Mouse (Mus musculus) testis, postnatal 14 days (tissue): ENCODE results near the gene Crlf1.
A peak's percentile ranks its signal among the peaks of the same experiment; 100 is the strongest.

Source experiments
- DNase-seq: peaks from one replicate; pipeline ENCODE4 v3.0.0; 2021; ENCODE audit warnings: low spot score

The Crlf1 gene

GRCm38 (mm10) chr8:70492664-70493640 lies at the start of gene Crlf1:
Crlf1 (plus strand) TSS chr8:70493158.
- DNase-seq, result no peak

DNA sequence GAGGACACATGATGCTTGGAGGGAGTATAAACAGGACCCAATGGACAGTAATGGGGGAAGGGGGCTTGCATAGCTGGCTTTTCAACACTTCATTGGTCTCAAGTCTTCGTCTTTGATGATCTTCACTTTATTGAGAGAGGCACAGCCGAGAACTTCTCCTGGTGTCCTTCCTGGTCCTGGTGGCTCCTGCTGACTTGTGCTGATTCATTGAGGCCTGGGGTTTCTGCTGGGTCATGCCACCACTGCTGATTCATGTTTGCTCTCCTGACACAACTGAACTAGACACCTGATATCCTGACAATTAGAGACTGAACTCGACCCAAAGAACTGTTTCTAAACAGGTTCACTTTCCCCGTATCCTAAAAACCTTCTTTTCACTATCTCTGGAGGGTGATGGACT lies 49.6 kb upstream of the Crlf1 start:
- no peak for DNase-seq

DNA sequence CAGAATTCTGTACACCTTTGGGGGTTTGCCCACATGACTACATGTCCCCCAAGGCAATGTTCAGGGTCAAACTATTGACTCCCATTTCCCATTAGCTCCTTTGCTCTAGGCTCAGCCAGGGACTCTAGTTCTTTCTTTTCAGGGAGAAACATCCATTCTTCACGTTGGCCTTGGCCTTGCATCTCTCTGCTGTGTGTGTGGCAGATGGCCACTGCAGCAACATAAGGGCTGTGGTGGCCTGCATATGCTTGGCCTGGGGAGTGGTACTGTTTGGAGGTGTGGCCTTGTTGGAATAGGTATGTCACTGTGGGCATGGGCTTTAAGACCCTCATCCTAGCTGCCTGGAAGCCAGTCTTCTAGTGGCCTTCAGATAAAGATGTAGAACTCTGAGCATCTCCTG lies 47.0 kb upstream of the Crlf1 start:
- no peak for DNase-seq

GRCm38 (mm10) chr8:70447639-70448420 lies 45.1 kb upstream of the Crlf1 start:
- peak; percentile 39 for DNase-seq

- DNase-seq, result no peak
These were observed 40.6 kb upstream of the Crlf1 start for GRCm38 (mm10) chr8:70452196-70452966.

DNA sequence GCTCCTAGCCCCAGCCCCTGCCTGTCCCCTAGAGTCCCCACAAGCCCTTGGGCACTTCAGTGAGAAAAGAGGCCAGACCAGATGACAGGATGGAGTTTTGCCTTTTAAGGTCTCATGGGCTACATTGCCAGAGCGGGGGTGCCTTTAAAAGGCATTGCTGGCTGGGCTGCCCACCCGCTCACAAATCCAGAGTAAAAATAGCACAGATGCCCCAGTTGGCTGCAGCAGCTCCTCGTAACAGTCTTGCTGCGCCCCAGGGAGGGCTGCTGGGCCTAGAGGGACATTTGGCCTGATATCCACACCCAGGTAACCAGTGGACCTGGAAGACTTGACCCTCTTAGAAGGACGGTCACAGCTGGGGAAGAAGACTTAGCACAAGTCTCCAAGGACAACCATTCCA lies 39.1 kb upstream of the Crlf1 start:
- DNase-seq, result no peak

DNA sequence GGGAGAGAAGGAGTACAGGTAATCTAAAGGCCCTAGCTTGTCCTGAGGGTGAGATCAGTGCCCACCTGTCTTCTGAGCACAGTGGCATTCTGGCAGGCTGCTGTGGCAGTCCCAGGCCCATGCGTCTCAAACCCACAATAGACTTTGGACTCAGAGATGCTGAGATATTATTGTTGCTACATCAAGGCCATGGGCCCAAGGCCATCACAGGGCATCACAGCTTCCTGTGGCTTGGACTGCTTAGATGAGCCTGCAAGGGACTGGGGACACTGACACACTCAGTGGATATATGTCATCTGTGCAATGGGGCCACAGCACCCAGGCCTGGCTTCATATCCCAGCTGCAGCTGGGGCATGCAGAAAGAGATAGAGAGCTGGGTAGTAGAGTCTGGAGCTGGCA lies 36.0 kb upstream of the Crlf1 start:
- no peak for DNase-seq

DNA sequence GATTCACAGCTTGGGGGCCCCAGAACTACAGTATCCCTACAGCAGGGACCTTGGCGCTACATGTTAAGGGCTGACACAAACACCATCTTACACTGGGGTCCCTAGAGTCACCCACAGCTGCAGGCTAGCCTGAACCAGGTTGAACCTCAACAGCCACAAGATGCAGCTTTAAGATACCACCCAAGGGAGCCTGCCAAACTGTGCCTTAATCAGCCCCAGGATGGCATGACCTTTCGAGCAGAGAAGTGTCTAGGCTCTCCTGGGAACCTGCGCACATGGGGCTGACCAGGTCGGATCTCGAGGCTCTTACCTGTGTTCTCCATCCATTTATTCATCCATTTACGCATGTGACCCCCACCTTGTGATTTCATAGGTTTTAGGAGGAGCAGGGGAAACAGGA lies 35.1 kb upstream of the Crlf1 start:
- no peak for DNase-seq

DNA sequence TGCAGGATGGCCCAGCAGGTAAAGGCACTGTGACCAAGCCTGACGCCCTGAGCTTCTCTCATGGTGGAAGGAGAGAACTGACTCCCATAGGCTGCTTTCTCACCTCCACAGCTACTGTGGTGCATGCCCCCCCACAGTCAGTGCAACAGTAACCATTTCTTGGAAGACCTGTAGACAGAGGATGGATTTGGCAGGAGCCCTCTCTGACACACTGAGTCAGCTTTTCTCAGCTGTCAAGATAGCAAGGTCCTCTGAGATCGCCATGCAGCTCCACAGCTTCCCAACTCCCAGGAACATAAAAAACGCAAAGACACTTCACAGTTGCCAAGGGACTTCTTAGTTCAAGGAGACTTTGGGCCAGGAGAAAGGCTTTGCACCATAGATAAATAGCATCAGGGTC lies 34.5 kb upstream of the Crlf1 start:
- peak; percentile 58 for DNase-seq

GRCm38 (mm10) chr8:70459636-70460035 lies 33.3 kb upstream of the Crlf1 start:
- no peak for DNase-seq

DNA sequence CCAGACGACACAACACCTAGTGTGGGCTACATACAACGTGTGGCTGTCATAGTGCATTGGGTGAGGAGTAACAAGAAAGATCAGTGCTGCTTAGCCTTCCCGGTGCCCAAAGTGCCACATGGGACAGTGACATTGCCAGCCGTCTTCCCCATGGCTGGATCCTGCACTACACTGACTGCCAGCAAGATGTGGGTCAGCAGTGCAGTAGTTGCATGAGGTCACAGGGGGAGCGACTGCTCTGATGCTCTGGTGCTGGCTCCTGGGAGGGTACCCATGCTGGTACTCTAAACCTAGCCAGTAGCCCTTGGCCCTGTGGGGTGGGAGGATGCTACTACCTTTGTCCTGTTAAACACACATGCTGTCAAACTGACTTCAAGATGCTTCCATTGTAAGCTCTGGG lies 32.8 kb upstream of the Crlf1 start:
- DNase-seq, result no peak

DNA sequence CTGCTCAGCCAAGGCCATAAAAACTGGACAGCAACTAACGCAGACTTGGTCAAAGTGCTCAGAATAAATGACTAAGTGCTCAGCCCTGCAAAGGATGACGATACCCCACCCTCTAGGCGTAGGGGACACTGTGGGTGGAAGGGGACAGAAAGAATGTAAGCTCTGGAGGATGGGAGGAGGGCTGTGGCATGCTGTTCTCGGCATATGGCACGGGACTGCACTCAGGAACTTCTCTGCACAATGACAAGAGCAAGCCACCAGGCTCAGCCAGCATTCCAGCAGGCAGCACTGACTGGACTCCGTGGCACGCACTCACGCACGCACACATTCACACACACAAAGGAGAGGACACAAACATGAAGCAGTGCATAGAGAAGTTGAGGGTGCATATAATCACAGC lies 32.4 kb upstream of the Crlf1 start:
- no peak for DNase-seq

DNA sequence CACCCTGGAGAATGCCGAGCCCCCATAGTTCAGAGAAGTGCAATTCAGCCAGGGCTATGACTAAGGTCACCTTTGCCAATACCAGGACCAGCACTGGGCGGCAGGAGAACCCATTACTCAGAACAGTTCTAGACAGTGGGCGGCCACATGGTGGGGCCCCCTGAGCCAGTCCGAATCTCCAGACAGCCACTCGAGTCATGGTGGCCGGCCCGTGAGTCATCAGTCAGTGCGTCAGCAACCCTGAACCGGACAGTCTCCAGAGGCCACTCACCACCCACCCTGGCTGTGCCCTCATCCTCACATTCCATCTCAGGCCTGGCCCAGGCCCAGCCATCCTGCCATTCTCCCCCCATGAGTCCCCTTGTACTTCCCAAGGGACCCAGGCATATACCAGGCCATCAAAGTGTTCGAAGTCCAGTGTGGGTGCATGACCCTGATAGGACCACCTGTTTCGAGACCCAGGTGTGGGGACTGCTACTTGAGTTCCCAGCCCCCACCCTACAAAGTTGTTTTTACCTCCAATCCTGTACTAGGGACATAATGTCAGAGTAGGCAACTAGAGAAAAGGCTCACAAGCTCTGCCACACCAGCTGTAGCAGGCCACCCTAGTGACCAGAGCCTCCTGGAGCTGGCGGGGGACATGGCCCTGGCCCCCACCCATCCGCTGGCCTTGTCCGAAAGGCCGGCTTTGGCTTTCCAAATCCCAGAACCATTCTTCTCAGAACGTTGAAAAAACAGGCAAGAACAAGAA lies 31.0 kb upstream of the Crlf1 start:
- DNase-seq, result no peak

DNA sequence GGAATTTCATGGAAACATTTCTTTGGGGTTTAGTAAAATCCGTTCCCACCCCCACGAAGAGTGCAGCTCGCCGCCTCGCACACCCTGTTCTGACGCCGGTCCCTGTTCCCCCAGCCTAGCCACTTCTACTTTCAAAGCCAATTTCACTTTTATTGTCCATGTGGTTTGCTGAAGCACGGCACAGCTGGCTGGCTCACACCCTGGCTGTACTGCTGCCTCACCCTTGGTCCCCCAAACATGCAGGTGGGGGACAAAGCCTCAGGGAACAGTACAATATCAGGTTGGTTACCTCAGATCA lies 30.5 kb upstream of the Crlf1 start:
- no peak for DNase-seq

DNA sequence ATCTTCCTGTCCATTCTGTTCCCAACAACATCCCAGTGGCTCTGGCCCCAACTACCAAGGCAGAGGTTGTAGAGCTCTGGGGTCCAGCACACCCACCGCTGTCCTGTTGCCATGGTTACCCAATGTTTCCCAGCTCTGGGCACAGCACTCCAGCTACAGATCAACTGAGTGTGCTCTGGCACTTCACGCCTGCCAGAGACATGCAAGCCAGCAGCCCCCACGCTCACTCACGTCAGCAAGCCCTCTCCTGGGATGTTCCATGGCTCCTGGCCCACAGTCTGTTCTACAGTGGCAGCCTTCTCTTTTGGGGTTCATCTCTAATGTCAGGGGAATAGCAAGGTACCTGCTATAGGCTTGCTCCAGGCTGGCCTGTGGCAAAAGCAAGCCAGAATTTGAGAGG lies 29.7 kb upstream of the Crlf1 start:
- no peak for DNase-seq

DNA sequence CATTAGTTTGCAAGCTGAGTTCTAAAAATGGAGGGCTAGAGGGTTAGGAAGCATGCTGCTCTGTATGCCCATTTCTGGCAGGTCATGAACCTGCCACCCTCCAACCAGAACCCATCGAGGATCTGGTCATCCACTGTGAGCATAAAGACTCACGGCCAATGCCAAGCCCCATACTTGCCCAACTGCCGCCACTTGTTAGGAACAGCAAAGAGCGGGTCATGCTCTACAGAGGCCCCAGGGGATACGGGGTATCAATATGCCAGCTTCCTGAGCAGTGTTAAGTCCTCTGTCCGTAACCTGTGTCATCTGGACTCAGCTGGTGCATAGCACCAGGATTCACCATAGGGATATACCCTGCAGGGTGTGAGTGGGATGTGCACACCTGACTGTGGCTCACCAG lies 28.8 kb upstream of the Crlf1 start:
- no peak for DNase-seq

DNA sequence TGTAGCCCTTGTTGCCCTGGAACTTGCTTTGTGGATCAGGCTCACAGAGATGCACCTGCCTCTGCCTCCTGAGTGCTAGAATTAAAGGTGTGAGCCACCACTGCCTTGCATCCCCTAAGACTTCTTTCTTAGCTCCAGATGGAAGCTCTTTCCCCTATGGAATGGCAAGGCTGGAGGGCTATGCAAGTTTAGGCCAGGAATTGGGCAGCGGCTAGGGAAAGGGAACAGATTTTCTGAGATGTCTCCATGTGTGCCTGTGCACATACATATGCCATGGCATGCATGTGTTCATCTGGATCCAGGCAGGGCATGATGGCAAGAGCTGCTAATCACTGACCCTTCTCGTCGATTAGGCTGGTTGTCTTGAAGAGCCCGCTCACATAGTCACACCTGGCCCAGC lies 27.3 kb upstream of the Crlf1 start:
- no peak for DNase-seq

DNA sequence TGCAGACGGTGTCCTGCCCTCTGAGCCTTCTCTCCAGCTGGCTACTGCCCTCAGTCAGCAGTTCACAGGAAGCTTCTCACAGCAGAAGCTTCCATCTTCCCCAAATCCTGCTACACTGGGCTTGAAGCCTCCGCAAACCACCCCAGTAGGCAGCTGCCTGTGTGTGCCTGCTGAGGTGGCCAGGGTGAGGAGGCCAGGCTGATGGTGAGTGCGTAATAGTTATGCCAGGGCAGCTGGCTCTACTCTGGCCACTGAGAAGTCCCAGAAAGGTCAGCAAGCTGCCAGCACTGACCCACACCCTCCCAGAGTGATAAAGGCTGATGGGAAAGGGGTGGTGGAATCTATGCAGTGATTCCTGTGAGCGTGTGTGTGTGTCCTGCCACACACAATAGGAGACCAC lies 26.7 kb upstream of the Crlf1 start:
- no peak for DNase-seq

- DNase-seq, result no peak
These were observed 26.2 kb upstream of the Crlf1 start for GRCm38 (mm10) chr8:70466771-70467170.

DNA sequence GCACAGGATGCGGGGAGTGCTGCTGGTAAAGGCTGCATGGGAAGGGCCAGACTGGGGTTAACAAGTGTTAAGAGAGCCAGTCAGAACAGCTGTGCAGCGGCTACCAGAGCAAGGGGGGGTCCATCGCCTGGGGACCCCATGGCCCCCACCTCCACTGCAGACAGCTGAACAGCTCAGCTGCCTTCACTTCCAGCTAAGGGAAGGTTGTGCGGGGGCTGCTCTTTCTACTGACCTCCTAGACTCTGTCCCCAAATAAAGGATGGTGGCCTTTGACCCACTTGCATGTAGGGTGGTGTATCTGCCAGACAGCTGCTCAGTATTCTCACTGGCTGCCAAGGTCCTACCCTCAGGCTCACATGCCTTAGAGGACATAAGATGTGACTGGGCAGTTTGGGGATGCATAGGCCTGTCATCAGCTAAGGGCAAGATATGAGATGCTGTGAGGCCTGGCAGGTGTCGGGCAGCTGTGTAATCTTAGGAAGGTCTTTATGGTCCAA lies 25.7 kb upstream of the Crlf1 start:
- no peak for DNase-seq

DNA sequence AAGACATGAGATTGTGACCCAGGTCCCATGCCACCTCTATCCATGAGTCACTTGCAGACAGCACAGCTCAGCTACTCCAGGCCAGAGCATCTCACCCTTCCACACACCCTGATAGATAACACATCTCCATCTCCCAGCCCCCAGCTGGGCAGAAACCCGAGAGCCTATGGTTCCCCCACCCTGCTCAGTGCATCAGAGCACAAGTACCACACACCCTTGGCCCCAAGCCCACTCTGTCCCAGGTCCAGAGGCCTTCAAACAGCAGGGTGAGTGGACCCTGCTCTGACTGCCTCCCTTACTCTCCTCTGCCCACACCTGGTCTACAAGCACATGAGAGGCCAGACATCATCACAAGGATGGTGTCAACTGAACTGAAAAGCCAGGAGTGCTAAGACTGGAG lies 25.1 kb upstream of the Crlf1 start:
- no peak for DNase-seq

DNA sequence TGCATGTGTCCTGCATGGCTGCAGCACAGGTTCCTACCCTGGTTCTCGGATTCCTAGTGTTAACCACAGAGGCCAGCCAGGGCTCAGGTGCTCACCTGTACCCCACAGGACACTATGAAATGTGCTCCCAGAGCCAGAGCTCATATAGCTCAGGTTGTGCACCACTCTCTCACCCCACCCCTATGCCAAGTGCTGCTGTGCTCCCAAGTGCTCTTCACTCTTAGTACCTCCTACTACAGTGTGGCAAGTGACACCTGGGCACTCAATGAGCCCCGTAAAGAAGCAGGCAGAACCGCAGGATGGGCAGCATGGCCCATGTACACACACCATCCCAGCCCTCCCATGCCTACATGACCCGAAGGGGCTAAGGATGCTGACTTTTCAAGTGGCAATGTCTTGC lies 24.2 kb upstream of the Crlf1 start:
- no peak for DNase-seq
